Mouse (Mus musculus): Measurements from ENCODE around the gene Zfp108. TPM values are rescaled to one million over a fixed set of nuclear protein-coding genes. Genes with fewer than 3 reads are reported as not detected.

The Zfp108 gene
- polyA plus RNA-seq, 1 experiment from 2014 or later = 5.4 TPM

- Histone ChIP-seq H3K36me3 (peaks cover 54% of the 10 kb centered on the region), H3K4me2 (replicated peaks) (peak overlapping the region; percentile 88), H3K4me1 (peaks cover 14% of the 10 kb centered on the region), H3K27me3 (no peaks in the 10 kb centered on the region), H3K9ac (peak overlapping the region; percentile 82), H3K9me3 (no peaks in the 10 kb centered on the region), H3K4me3 (peak overlapping the region; percentile 66), H3K27ac (peak overlapping the region; percentile 97)
- peak; percentile 51 for ATAC-seq (ENCODE audit: low FRiP score, low read depth)
- 3% methylated on average over 18 of the region's 18 CpGs for WGBS
These were observed 45.4 kb downstream of the Zfp108 start for GRCm38 (mm10) chr7:24299823-24300481.

GRCm38 (mm10) chr7:24300771-24301282, 46.2 kb downstream of the Zfp108 start, which contains the start of gene Zfp61:
Gene Zfp61, minus strand, starts transcription at chr7:24301232.
- peak; percentile 64 for ATAC-seq (ENCODE audit: low FRiP score, low read depth)
- H3K9me3 ChIP-seq = no peaks in the 10 kb centered on the region
- no peaks in the 10 kb centered on the region for H3K27me3 ChIP-seq
- peaks cover 14% of the 10 kb centered on the region for H3K4me1 ChIP-seq
- WGBS = 1% methylated on average over 13 of the region's 13 CpGs
- peak within 1 kb of the TSS; percentile 82 for H3K9ac ChIP-seq
- H3K4me2 ChIP-seq (replicated peaks) = peak within 1 kb of the TSS; percentile 88
- peak within 1 kb of the TSS; percentile 97 for H3K27ac ChIP-seq
- peak within 1 kb of the TSS; percentile 66 for H3K4me3 ChIP-seq
- peaks cover 49% of the 10 kb centered on the region for H3K36me3 ChIP-seq

Other genes with a start within 250 kb of the Zfp108 start
- not detected in 2 replicates for gene Vmn1r183, start 201.5 kb upstream of the Zfp108 start, polyA plus RNA-seq (2015; fragmentation: Nextera tagmentation; extraction: Ambion mirVana)
- 23.0 and 25.2 TPM in 2 replicates for gene Zfp180, start 172.9 kb upstream of the Zfp108 start, polyA plus RNA-seq (2015; fragmentation: Nextera tagmentation; extraction: Ambion mirVana)
- gene Zfp112, start 142.5 kb upstream of the Zfp108 start, polyA plus RNA-seq (2015; fragmentation: Nextera tagmentation; extraction: Ambion mirVana) = 9.1 and 9.9 TPM in 2 replicates
- gene Zfp235, start 120.6 kb upstream of the Zfp108 start, polyA plus RNA-seq (2015; fragmentation: Nextera tagmentation; extraction: Ambion mirVana) = 21.3 and 22.0 TPM in 2 replicates
- 5.6 and 7.1 TPM in 2 replicates for gene Zfp114, start 79.7 kb upstream of the Zfp108 start, polyA plus RNA-seq (2015; fragmentation: Nextera tagmentation; extraction: Ambion mirVana)
- 10.5 and 11.3 TPM in 2 replicates for gene Zfp111, start 43.4 kb upstream of the Zfp108 start, polyA plus RNA-seq (2015; fragmentation: Nextera tagmentation; extraction: Ambion mirVana)
- 6.1 and 6.9 TPM in 2 replicates for gene Zfp109, start 17.2 kb upstream of the Zfp108 start, polyA plus RNA-seq (2015; fragmentation: Nextera tagmentation; extraction: Ambion mirVana)
- gene Zfp93, start 15.6 kb downstream of the Zfp108 start, polyA plus RNA-seq (2015; fragmentation: Nextera tagmentation; extraction: Ambion mirVana) = 8.9 and 9.8 TPM in 2 replicates
- 54.1 and 63.5 TPM in 2 replicates for gene Zfp61, start 46.4 kb downstream of the Zfp108 start, polyA plus RNA-seq (2015; fragmentation: Nextera tagmentation; extraction: Ambion mirVana)
- 15.0 and 16.0 TPM in 2 replicates for gene Zfp94, start 61.9 kb downstream of the Zfp108 start, polyA plus RNA-seq (2015; fragmentation: Nextera tagmentation; extraction: Ambion mirVana)
- gene Tescl, start 79.1 kb downstream of the Zfp108 start, polyA plus RNA-seq (2015; fragmentation: Nextera tagmentation; extraction: Ambion mirVana) = not detected in 2 replicates
- gene Lypd5, start 94.4 kb downstream of the Zfp108 start, polyA plus RNA-seq (2015; fragmentation: Nextera tagmentation; extraction: Ambion mirVana) = not detected in 2 replicates
- 1.4 and 2.4 TPM in 2 replicates for gene Kcnn4, start 115.5 kb downstream of the Zfp108 start, polyA plus RNA-seq (2015; fragmentation: Nextera tagmentation; extraction: Ambion mirVana)
- gene Smg9, start 144.8 kb downstream of the Zfp108 start, polyA plus RNA-seq (2015; fragmentation: Nextera tagmentation; extraction: Ambion mirVana) = 24.5 and 25.1 TPM in 2 replicates
- not detected in 2 replicates for gene Irgc1, start 197.5 kb downstream of the Zfp108 start, polyA plus RNA-seq (2015; fragmentation: Nextera tagmentation; extraction: Ambion mirVana)
- 3.3 and 3.5 TPM in 2 replicates for gene Plaur, start 207.7 kb downstream of the Zfp108 start, polyA plus RNA-seq (2015; fragmentation: Nextera tagmentation; extraction: Ambion mirVana)
- 6.3 and 6.5 TPM in 2 replicates for gene Cadm4, start 227.2 kb downstream of the Zfp108 start, polyA plus RNA-seq (2015; fragmentation: Nextera tagmentation; extraction: Ambion mirVana)

Measured in limb, embryonic 13.5 days (tissue).